ENCODE assay signal across 8 mouse cellular contexts in genomic region chr5:119055430-119055829, GRCm38 (mm10).
DNase-seq lines count a peak whose midpoint lies in the region; ATAC-seq lines count a peak whose summit lies in the region.

No protein-coding gene starts in this region.

- no peak overlapping the region for H3K4me2 ChIP-seq in kidney, embryonic 16.5 days (replicated peaks; ENCODE audit: low read depth, low read length)
- no peak overlapping the region for H3K4me2 ChIP-seq in embryonic facial prominence, embryonic 14.5 days (ENCODE audit: low read depth, low read length)

- 0 out of 2 replicates have a peak, but pooled peaks cover 2% of the 10 kb centered on the region for H3K27me3 ChIP-seq in kidney, embryonic 16.5 days (ENCODE audit: insufficient read depth, low read length)
- 0 out of 2 replicates have a peak, but pooled peaks cover 5% of the 10 kb centered on the region for H3K27me3 ChIP-seq in embryonic facial prominence, embryonic 14.5 days (replicated peaks; ENCODE audit: control insufficient read depth, insufficient read depth, low read length)

- no peak overlapping the region for H3K27ac ChIP-seq in kidney, embryonic 16.5 days (ENCODE audit: low read length)
- no peak overlapping the region for H3K27ac ChIP-seq in embryonic facial prominence, embryonic 14.5 days (replicated peaks; ENCODE audit: low read depth, low read length)

- H3K36me3 ChIP-seq in kidney, embryonic 16.5 days (ENCODE audit: insufficient read depth, low read length), result no peaks in the 10 kb centered on the region
- no peaks in the 10 kb centered on the region for H3K36me3 ChIP-seq in embryonic facial prominence, embryonic 14.5 days (ENCODE audit: control insufficient read depth, insufficient read depth, low read length)

- 21% methylated on average over 12 of the region's 12 CpGs for WGBS in kidney, embryonic 16.5 days
- 21% methylated on average over 12 of the region's 12 CpGs for WGBS in embryonic facial prominence, embryonic 14.5 days

- no peak overlapping the region for H3K9ac ChIP-seq in kidney, embryonic 16.5 days (replicated peaks; ENCODE audit: low read length)
- no peak overlapping the region for H3K9ac ChIP-seq in embryonic facial prominence, embryonic 14.5 days (ENCODE audit: low read depth, low read length)

- no peaks in the 10 kb centered on the region for H3K9me3 ChIP-seq in kidney, embryonic 16.5 days (ENCODE audit: low read length)
- H3K9me3 ChIP-seq in embryonic facial prominence, embryonic 14.5 days (ENCODE audit: control insufficient read depth, low read length), result no peaks in the 10 kb centered on the region

- no peak for ATAC-seq in kidney, embryonic 16.5 days (ENCODE audit: low FRiP score, low TSS enrichment)
- ATAC-seq in embryonic facial prominence, embryonic 14.5 days (ENCODE audit: low read depth), result peak; percentile 22; the same call in 1 of the 2 replicates

- peak; percentile 44 for DNase-seq in kidney, adult 11 months
- peak; percentile 42 for DNase-seq in adrenal gland, postnatal 10 days
- DNase-seq in embryonic facial prominence, embryonic 14.5 days (ENCODE audit: low spot score), result peak; percentile 59
- DNase-seq in kidney, adult 9 months, result peak; percentile 44
- DNase-seq in lung, postnatal 36 days, result peak; percentile 80
- DNase-seq in yolk sac, embryonic 10.5 days (ENCODE audit: low spot score), result no peak
- no peak for DNase-seq in liver

- peaks cover 16% of the 10 kb centered on the region for H3K4me1 ChIP-seq in kidney, embryonic 16.5 days (ENCODE audit: insufficient read depth, low read length)
- H3K4me1 ChIP-seq in embryonic facial prominence, embryonic 14.5 days (ENCODE audit: control insufficient read depth, insufficient read depth, low read length), result peaks cover 3% of the 10 kb centered on the region; the same call in 1 of the 2 replicates

- H3K4me3 ChIP-seq in kidney, embryonic 16.5 days (ENCODE audit: low read length), result no peak overlapping the region
- no peak overlapping the region for H3K4me3 ChIP-seq in embryonic facial prominence, embryonic 14.5 days (ENCODE audit: low read depth, low read length)

Comparison
In these comparisons a context has a peak if more than half of its experiments do, and no peak if none do; other contexts are left out.
1. DNase-seq: peak in kidney, adult 11 months (single experiment), adrenal gland, postnatal 10 days (single experiment), embryonic facial prominence, embryonic 14.5 days (single experiment), kidney, adult 9 months (single experiment) and lung, postnatal 36 days (single experiment); none in yolk sac, embryonic 10.5 days (single experiment) and liver (single experiment).